Mouse (Mus musculus) CH12.LX (cell line): ENCODE measurements around the gene Tnfsf10. TPM values are rescaled to one million over a fixed set of nuclear protein-coding genes. Genes with fewer than 3 reads are reported as not detected.

Experiments used
- polyA plus RNA-seq: library from polyadenylated mRNA; unstranded; fragments of >175 nt; gene quantifications from 2 replicates; pipeline ENCODE4 v1.2.1, GENCODE M21; 2012; ENCODE audit warnings: low read depth; ENCODE audit not compliant: insufficient read length
- total RNA-seq, 2 experiments: library from RNA; depleted of rRNA; stranded (reverse); fragments of 300-350 nt in 1 of 2; fragments of >200 nt in 1 of 2; gene quantifications; 2 replicates each; pipeline ENCODE4 v1.2.3; 2012 to 2014

Tnfsf10 gene
- total and polyA plus RNA-seq, 3 experiments, result 0.17 to 1.0 (median 0.69) TPM

Other genes starting within 250 kb of the Tnfsf10 start
- 29.9 and 31.8 TPM in 2 replicates for gene Ect2, start 163.2 kb upstream of the Tnfsf10 start, total RNA-seq (2012; rRNA removed)
- gene Ect2, start 163.2 kb upstream of the Tnfsf10 start, total RNA-seq (2014; rRNA removed), result 38.9 and 50.4 TPM in 2 replicates
- 32.5 and 36.7 TPM in 2 replicates for gene Ect2, start 163.2 kb upstream of the Tnfsf10 start, polyA plus RNA-seq
- gene Nceh1, start 134.1 kb upstream of the Tnfsf10 start, total RNA-seq (2012; rRNA removed), result 8.5 and 9.1 TPM in 2 replicates
- 11.8 and 12.3 TPM in 2 replicates for gene Nceh1, start 134.1 kb upstream of the Tnfsf10 start, total RNA-seq (2014; rRNA removed)
- gene Nceh1, start 134.1 kb upstream of the Tnfsf10 start, polyA plus RNA-seq, result 8.1 and 9.2 TPM in 2 replicates
- not detected in 2 replicates for gene Ghsr, start 54.3 kb downstream of the Tnfsf10 start, total RNA-seq (2012; rRNA removed)
- not detected in 2 replicates for gene Ghsr, start 54.3 kb downstream of the Tnfsf10 start, total RNA-seq (2014; rRNA removed)
- gene Ghsr, start 54.3 kb downstream of the Tnfsf10 start, polyA plus RNA-seq, result not detected in 2 replicates